Mouse (Mus musculus) embryonic fibroblast, embryonic 13.5 days (primary cell): ENCODE measurements around the gene Meis2.

ENCODE experiments used
- CTCF ChIP-seq: IDR thresholded peaks from 2 replicates; pipeline ENCODE4 v1.5.1; 2011; ENCODE audit warnings: mild to moderate bottlenecking, control low read depth, low read length, moderate library complexity, borderline replicate concordance; ENCODE audit not compliant: insufficient read depth
- POLR2A ChIP-seq: IDR thresholded peaks from 2 replicates; pipeline ENCODE4 v1.6.1; 2011; ENCODE audit warnings: low read depth, mild to moderate bottlenecking, control low read depth, low read length, moderate library complexity

DNA sequence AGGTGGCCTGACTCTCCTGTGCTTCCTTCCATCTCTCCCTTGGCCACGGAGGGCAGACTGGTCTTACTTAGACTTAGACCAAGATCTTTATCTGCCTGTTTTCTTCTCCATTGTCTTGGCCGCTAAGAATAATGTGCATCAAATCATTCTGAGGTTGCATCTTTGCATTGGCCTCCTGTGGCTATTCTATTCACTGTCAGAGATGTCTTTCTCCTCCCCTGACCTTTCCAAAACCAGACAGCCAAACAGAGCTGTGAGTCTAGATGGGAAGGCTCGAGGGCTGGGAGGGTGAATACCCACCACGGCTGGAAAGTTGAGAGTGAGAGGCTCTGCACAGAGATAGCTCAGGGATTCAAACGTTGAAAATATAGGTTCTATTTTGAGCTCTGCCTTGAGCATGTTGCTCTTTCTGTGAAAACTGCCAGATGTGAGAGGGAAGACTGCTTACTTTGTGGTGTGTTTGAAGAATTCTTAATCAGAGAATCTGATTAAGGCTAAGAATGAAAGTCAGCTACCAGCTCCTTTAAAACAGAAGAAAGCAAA is 102.3 kb downstream of the Meis2 start:
- TF ChIP-seq CTCF (no peak), POLR2A (no peak)
